Comparison of ENCODE assay signal across 8 mouse cellular contexts in genomic region chr17:56474311-56474830, GRCm38 (mm10). TPM values are rescaled to one million over a fixed set of nuclear protein-coding genes. Genes with fewer than 3 reads are reported as not detected.
DNase-seq lines count a peak whose midpoint lies in the region; ATAC-seq and TF ChIP-seq lines count a peak whose summit lies in the region.

No protein-coding gene starts in this region.

- no peaks in the 10 kb centered on the region for H3K79me2 ChIP-seq in heart, adult 2 months (replicated peaks; ENCODE audit: control insufficient read depth, insufficient read depth, low read length)

- no peak overlapping the region for H3K27ac ChIP-seq in heart, adult 2 months
- no peak overlapping the region for H3K27ac ChIP-seq in ES-Bruce4 (ENCODE audit: insufficient read depth, low read length)
- H3K27ac ChIP-seq in forebrain, postnatal 0 days (ENCODE audit: low read depth, low read length): peak overlapping the region; percentile 100
- H3K27ac ChIP-seq in liver, embryonic 14.5 days: no peak overlapping the region

- H3K27me3 ChIP-seq in heart, adult 2 months (ENCODE audit: control insufficient read depth, insufficient read depth, low read length): peaks cover 5% of the 10 kb centered on the region
- peaks cover 3% of the 10 kb centered on the region; the same call in 1 of the 2 replicates for H3K27me3 ChIP-seq in ES-Bruce4 (ENCODE audit: control insufficient read depth, insufficient read depth, low read length, poor library complexity, severe bottlenecking)
- no peaks in the 10 kb centered on the region for H3K27me3 ChIP-seq in forebrain, postnatal 0 days (ENCODE audit: insufficient read depth, low read length)
- H3K27me3 ChIP-seq in liver, embryonic 14.5 days (ENCODE audit: control insufficient read depth, insufficient read depth, low read length): peaks cover 79% of the 10 kb centered on the region

- peak overlapping the region; percentile 68; the same call in 1 of the 2 replicates for H3K4me3 ChIP-seq in heart, adult 2 months
- H3K4me3 ChIP-seq in ES-Bruce4 (ENCODE audit: low read depth, low read length): peak overlapping the region; percentile 85
- peak overlapping the region; percentile 95 for H3K4me3 ChIP-seq in forebrain, postnatal 0 days (ENCODE audit: low read depth, low read length)
- H3K4me3 ChIP-seq in liver, embryonic 14.5 days (ENCODE audit: insufficient read depth in 1 of 2, low read depth in 2 of 2, low read length in 2 of 2): 0 out of 4 replicates have a peak overlapping the region, but pooled peaks of 1 of the 2 experiments have one; percentile 18

- no peak for TF ChIP-seq EP300 in heart, adult 2 months (IDR thresholded peaks at IDR 0.05; ENCODE audit: insufficient read depth, low read depth, low read length)
- no peak for TF ChIP-seq EP300 in ES-Bruce4 (IDR thresholded peaks at IDR 0.05; ENCODE audit: insufficient read depth, low read depth, low read length)
- no peak for TF ChIP-seq EP300 in liver, embryonic 14.5 days (IDR thresholded peaks at IDR 0.05; ENCODE audit: low read depth)

- TF ChIP-seq CTCF in heart, adult 2 months (IDR thresholded peaks at IDR 0.05): no peak
- TF ChIP-seq CTCF in ES-Bruce4 (IDR thresholded peaks at IDR 0.05; ENCODE audit: low read depth, low read length): no peak
- TF ChIP-seq CTCF in forebrain, postnatal 0 days (IDR thresholded peaks at IDR 0.05; ENCODE audit: low read depth): no peak
- no peak for TF ChIP-seq CTCF in liver, embryonic 14.5 days (IDR thresholded peaks at IDR 0.05; ENCODE audit: low read depth)

- peak overlapping the region; percentile 18 for H3K9ac ChIP-seq in heart, adult 2 months (ENCODE audit: low read depth, low read length)
- H3K9ac ChIP-seq in ES-Bruce4 (ENCODE audit: low read depth, poor library complexity, severe bottlenecking): 0 out of 2 replicates have a peak overlapping the region, but pooled peaks have one; percentile 15
- peak overlapping the region; percentile 99 for H3K9ac ChIP-seq in forebrain, postnatal 0 days
- no peak overlapping the region for H3K9ac ChIP-seq in liver, embryonic 14.5 days (replicated peaks)

- H3K4me2 ChIP-seq in forebrain, postnatal 0 days (ENCODE audit: low read depth): peak overlapping the region; percentile 97
- peak overlapping the region; percentile 68; the same call in 1 of the 2 replicates for H3K4me2 ChIP-seq in liver, embryonic 14.5 days (ENCODE audit: low read depth)

- no peaks in the 10 kb centered on the region for H3K36me3 ChIP-seq in heart, adult 2 months (ENCODE audit: control insufficient read depth, insufficient read depth, low read length)
- H3K36me3 ChIP-seq in ES-Bruce4 (ENCODE audit: control insufficient read depth, insufficient read depth, low read length, poor library complexity, severe bottlenecking): no peaks in the 10 kb centered on the region
- no peaks in the 10 kb centered on the region for H3K36me3 ChIP-seq in forebrain, postnatal 0 days (ENCODE audit: insufficient read depth)
- no peaks in the 10 kb centered on the region for H3K36me3 ChIP-seq in liver, embryonic 14.5 days (replicated peaks; ENCODE audit: control insufficient read depth, insufficient read depth, low read depth)

- no peaks in the 10 kb centered on the region for H3K9me3 ChIP-seq in ES-Bruce4 (replicated peaks; ENCODE audit: control insufficient read depth, insufficient read depth, low read length, poor library complexity, severe bottlenecking)
- no peaks in the 10 kb centered on the region for H3K9me3 ChIP-seq in forebrain, postnatal 0 days (ENCODE audit: low read length)
- H3K9me3 ChIP-seq in liver, embryonic 14.5 days (ENCODE audit: control insufficient read depth, low read length): no peaks in the 10 kb centered on the region; the same call in 1 of the 2 replicates

- WGBS in heart, adult 2 months: 4% methylated on average over 32 of the region's 32 CpGs
- WGBS in forebrain, postnatal 0 days: 3% methylated on average over 32 of the region's 32 CpGs
- WGBS in liver, embryonic 14.5 days (ENCODE audit: insufficient replicate concordance): 3% methylated on average over 32 of the region's 32 CpGs

- no peak for DNase-seq in heart, adult 2 months
- DNase-seq in heart, adult 9 months (ENCODE audit: low spot score in 2 of 2): no peak
- DNase-seq in forebrain, postnatal 0 days: no peak
- no peak for DNase-seq in liver, embryonic 14.5 days (ENCODE audit: low read depth in 3 of 3, low spot score in 3 of 3)
- peak; percentile 63 for DNase-seq in testis, postnatal 10 days (ENCODE audit: low spot score)
- no peak for DNase-seq in adrenal gland, postnatal 14 days

- TF ChIP-seq POLR2A in heart, adult 2 months (IDR thresholded peaks at IDR 0.05; ENCODE audit: insufficient read depth, low read depth, low read length): no peak
- no peak for TF ChIP-seq POLR2A in ES-Bruce4 (IDR thresholded peaks at IDR 0.05; ENCODE audit: insufficient read depth, low read length)

- H3K4me1 ChIP-seq in heart, adult 2 months (ENCODE audit: control insufficient read depth, insufficient read depth, low read length): peaks cover 5% of the 10 kb centered on the region
- peaks cover 7% of the 10 kb centered on the region for H3K4me1 ChIP-seq in ES-Bruce4 (ENCODE audit: control insufficient read depth, insufficient read depth, low read length)
- peaks cover 24% of the 10 kb centered on the region; the same call in 1 of the 2 replicates for H3K4me1 ChIP-seq in forebrain, postnatal 0 days (ENCODE audit: insufficient read depth)
- no peaks in the 10 kb centered on the region; a peak in 1 of 4 replicates for H3K4me1 ChIP-seq in liver, embryonic 14.5 days (replicated peaks; ENCODE audit: control insufficient read depth in 2 of 2, insufficient read depth in 2 of 2, low read length in 1 of 2)

- intact Hi-C loops in heart, adult 2 months (cut with DNase I): no loop called here

- peak; percentile 0 for ATAC-seq in forebrain, postnatal 0 days
- ATAC-seq in liver, embryonic 14.5 days (ENCODE audit: insufficient read depth): no peak
- ATAC-seq in megakaryocyte-erythroid progenitor cell, adult 5-6 weeks (replicated peaks; ENCODE audit: low FRiP score, low TSS enrichment, poor library complexity, severe bottlenecking): no peak

RNA-seq across cellular contexts. Expression of gene Ptprs, which starts 1.9 kb away (rescaled TPM):
- total RNA-seq in heart, adult 2 months (2021): 10 to 100 TPM; 41.7 to 47.5 TPM
- polyA plus RNA-seq in heart, adult 2 months (2012; rRNA removed): 86.8 and 91.1 TPM in 2 replicates
- polyA plus RNA-seq in ES-Bruce4 (2011; ENCODE audit: insufficient read depth, insufficient read length, low read depth, missing spikeins): 149 and 159 TPM in 2 replicates
- total RNA-seq in forebrain, postnatal 0 days (2014; rRNA removed): 568 and 711 TPM in 2 replicates
- polyA plus RNA-seq in forebrain, postnatal 0 days (2015; fragmentation: Nextera tagmentation; extraction: Ambion mirVana): 196 and 250 TPM in 2 replicates
- polyA plus RNA-seq in liver, embryonic 14.5 days (2012; rRNA removed): 17.7 and 18.8 TPM in 2 replicates
- 3.8 and 4.6 TPM in 2 replicates for polyA plus RNA-seq in liver, embryonic 14.5 days (2014; fragmentation: Nextera tagmentation; extraction: Ambion mirVana)
- 97.0 and 102 TPM in 2 replicates for total RNA-seq in adrenal gland, postnatal 14 days (2021)
- 55.7 and 65.0 TPM in 2 replicates for total RNA-seq in megakaryocyte-erythroid progenitor cell, adult 5-6 weeks (2014; fragmentation: Nextera tagmentation)
- total RNA-seq in megakaryocyte-erythroid progenitor cell, adult 5-6 weeks (2017): 36.6 and 48.3 TPM in 2 replicates

RNA-seq across cellular contexts. Expression of gene Znrf4, which starts 37.9 kb away (rescaled TPM):
- not detected for total RNA-seq in heart, adult 2 months (2021)
- 0.29 and 0.64 TPM in 2 replicates for polyA plus RNA-seq in heart, adult 2 months (2012; rRNA removed)
- polyA plus RNA-seq in ES-Bruce4 (2011; ENCODE audit: insufficient read depth, insufficient read length, low read depth, missing spikeins): not detected in 2 replicates
- total RNA-seq in forebrain, postnatal 0 days (2014; rRNA removed): not detected in 2 replicates
- 0.13 and 0.16 TPM in 2 replicates for polyA plus RNA-seq in forebrain, postnatal 0 days (2015; fragmentation: Nextera tagmentation; extraction: Ambion mirVana)
- not detected in 2 replicates for polyA plus RNA-seq in liver, embryonic 14.5 days (2012; rRNA removed)
- not detected in 2 replicates for polyA plus RNA-seq in liver, embryonic 14.5 days (2014; fragmentation: Nextera tagmentation; extraction: Ambion mirVana)
- not detected in 2 replicates for total RNA-seq in adrenal gland, postnatal 14 days (2021)
- total RNA-seq in megakaryocyte-erythroid progenitor cell, adult 5-6 weeks (2014; fragmentation: Nextera tagmentation): not detected in 2 replicates
- not detected in 2 replicates for total RNA-seq in megakaryocyte-erythroid progenitor cell, adult 5-6 weeks (2017)
